Mouse (Mus musculus) splenic B cell, adult 2 months (primary cell): ENCODE results near the gene Tnpo2.

Source experiments
- DNase-seq: peaks from one replicate; pipeline ENCODE4 v3.0.0-alpha.2; 2011; ENCODE audit warnings: low read depth, low spot score
- H3K27me3 ChIP-seq: 2 replicates; pipeline ENCODE4 v1.6.1; 2012; ENCODE audit warnings: mild to moderate bottlenecking, low read length, moderate library complexity, mixed read lengths; ENCODE audit not compliant: control insufficient read depth, poor library complexity, insufficient read depth, severe bottlenecking
- H3K36me3 ChIP-seq: 2 replicates; pipeline ENCODE4 v1.6.1; 2012; ENCODE audit warnings: mild to moderate bottlenecking, low read length, moderate library complexity, mixed read lengths; ENCODE audit not compliant: control insufficient read depth, poor library complexity, insufficient read depth, severe bottlenecking

Tnpo2 gene

GRCm38 (mm10) chr8:85016724-85017123 lies 20.0 kb upstream of the Tnpo2 start:
- Histone ChIP-seq H3K27me3 (no peaks in the 10 kb centered on the region), H3K36me3 (no peaks in the 10 kb centered on the region; the same call in none of the 2 replicates)
- DNase-seq, result no peak

GRCm38 (mm10) chr8:85017209-85017608 lies 19.5 kb upstream of the Tnpo2 start:
- no peaks in the 10 kb centered on the region for H3K27me3 ChIP-seq

GRCm38 (mm10) chr8:85021514-85022055 lies 15.1 kb upstream of the Tnpo2 start:
- H3K36me3 ChIP-seq, result no peaks in the 10 kb centered on the region; the same call in none of the 2 replicates
- peak; percentile 44 for DNase-seq
- no peaks in the 10 kb centered on the region for H3K27me3 ChIP-seq

More at GRCm38 (mm10) chr8:85017209-85017608, 19.5 kb upstream of the Tnpo2 start:
- no peak for DNase-seq
- H3K36me3 ChIP-seq, result no peaks in the 10 kb centered on the region; the same call in none of the 2 replicates

GRCm38 (mm10) chr8:85023846-85024245 lies 12.9 kb upstream of the Tnpo2 start:
- no peak for DNase-seq
- Histone ChIP-seq H3K36me3 (no peaks in the 10 kb centered on the region), H3K27me3 (no peaks in the 10 kb centered on the region)

GRCm38 (mm10) chr8:85025098-85025932 lies 11.4 kb upstream of the Tnpo2 start, which contains the start of gene Asna1:
Gene Asna1 (minus strand): TSS chr8:85025281.
- peaks cover 3% of the 10 kb centered on the region for H3K36me3 ChIP-seq
- DNase-seq, result peak; percentile 95
- H3K27me3 ChIP-seq, result no peaks in the 10 kb centered on the region

- H3K36me3 ChIP-seq, result peaks cover 3% of the 10 kb centered on the region
- DNase-seq, result peak; percentile 97
- H3K27me3 ChIP-seq, result no peaks in the 10 kb centered on the region
Observed at GRCm38 (mm10) chr8:85026670-85027515, 9.8 kb upstream of the Tnpo2 start, which contains the start of gene Trir. Gene Trir (plus strand): TSS chr8:85026823.

- Histone ChIP-seq H3K36me3 (peaks cover 3% of the 10 kb centered on the region), H3K27me3 (no peaks in the 10 kb centered on the region)
- DNase-seq, result peak; percentile 30
Observed at GRCm38 (mm10) chr8:85027516-85027855, 9.2 kb upstream of the Tnpo2 start.

- no peaks in the 10 kb centered on the region for H3K27me3 ChIP-seq
- DNase-seq, result peak; percentile 32
- H3K36me3 ChIP-seq, result peaks cover 3% of the 10 kb centered on the region
Observed at GRCm38 (mm10) chr8:85027922-85028321, 8.8 kb upstream of the Tnpo2 start.

- no peak for DNase-seq
- Histone ChIP-seq H3K27me3 (no peaks in the 10 kb centered on the region), H3K36me3 (peaks cover 3% of the 10 kb centered on the region)
Observed at GRCm38 (mm10) chr8:85029271-85029670, 7.4 kb upstream of the Tnpo2 start.

GRCm38 (mm10) chr8:85032622-85033311 lies 3.9 kb upstream of the Tnpo2 start:
- DNase-seq, result no peak
- no peaks in the 10 kb centered on the region for H3K27me3 ChIP-seq
- H3K36me3 ChIP-seq, result peaks cover 3% of the 10 kb centered on the region

- Histone ChIP-seq H3K27me3 (no peaks in the 10 kb centered on the region), H3K36me3 (peaks cover 3% of the 10 kb centered on the region)
- DNase-seq, result no peak
Observed at GRCm38 (mm10) chr8:85033867-85034266, 2.8 kb upstream of the Tnpo2 start.

GRCm38 (mm10) chr8:85034764-85035163 lies 2.0 kb upstream of the Tnpo2 start:
- Histone ChIP-seq H3K36me3 (no peaks in the 10 kb centered on the region; the same call in 1 of the 2 replicates), H3K27me3 (no peaks in the 10 kb centered on the region)
- DNase-seq, result peak; percentile 94

- no peaks in the 10 kb centered on the region for H3K27me3 ChIP-seq
- no peak for DNase-seq
- H3K36me3 ChIP-seq, result no peaks in the 10 kb centered on the region; the same call in 1 of the 2 replicates
Observed at GRCm38 (mm10) chr8:85035165-85035727, 1.5 kb upstream of the Tnpo2 start.

- no peaks in the 10 kb centered on the region for H3K27me3 ChIP-seq
- peak; percentile 43 for DNase-seq
- no peaks in the 10 kb centered on the region; the same call in 1 of the 2 replicates for H3K36me3 ChIP-seq
Observed at GRCm38 (mm10) chr8:85035728-85036310, 896 bp upstream of the Tnpo2 start.
